Mouse (Mus musculus) layer of hippocampus, adult 18-20 months (tissue): ENCODE results near the gene Mlf2. TPM values are rescaled to one million over a fixed set of nuclear protein-coding genes. Genes with fewer than 3 reads are reported as not detected.

ENCODE experiments used
- DNase-seq, 2 experiments: peaks; one replicate each; pipeline ENCODE4 v3.0.0; 2022; ENCODE audit warnings: low spot score in 2 of 2
- total RNA-seq, 2 experiments: library from RNA; stranded (reverse); gene quantifications; 2 replicates each; pipeline ENCODE4 v1.2.3; 2021

The Mlf2 gene
- total RNA-seq, 2 experiments from 2014 or later, result 631 to 670 TPM

DNA sequence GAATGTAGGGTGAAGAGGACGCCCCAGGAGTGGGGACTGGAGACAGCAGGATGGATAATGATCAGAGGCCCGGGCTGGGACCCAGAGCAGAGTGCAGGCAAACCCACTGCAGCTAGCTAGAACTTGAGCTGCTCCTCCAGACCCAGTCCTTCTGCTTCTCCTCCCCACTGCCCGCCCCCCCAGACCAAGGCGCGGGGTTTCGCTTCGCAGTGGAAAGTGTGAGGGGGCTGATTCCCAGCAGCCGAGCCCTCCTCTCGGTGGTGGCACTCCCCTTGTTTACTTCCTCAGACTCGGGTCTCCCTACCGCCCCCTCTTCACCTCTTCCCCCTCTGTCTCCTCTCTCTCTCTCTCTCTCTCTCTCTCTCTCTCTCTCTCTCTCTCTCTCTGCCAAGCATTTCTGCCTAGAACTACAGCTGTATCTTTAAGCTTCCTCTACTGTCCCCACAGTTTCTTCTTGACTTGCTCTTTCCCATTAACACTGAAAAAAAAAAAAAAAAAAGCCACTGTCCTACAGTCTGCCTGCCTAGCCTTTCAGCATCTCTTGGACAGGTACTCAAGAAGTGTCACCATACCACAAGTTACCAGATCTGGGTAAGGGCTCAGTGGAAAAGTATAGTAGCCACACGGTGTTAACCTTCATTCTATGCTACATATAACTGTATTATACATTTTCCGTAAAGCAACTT, 19.5 kb upstream of the Mlf2 start, which contains the start of gene Lag3:
Gene Lag3 (minus strand): TSS at position 173 of the 686 bp plus-strand sequence.
- DNase-seq, result no peak

- no peak for DNase-seq
Observed at GRCm38 (mm10) chr6:124913214-124913613, 18.0 kb upstream of the Mlf2 start.

DNA sequence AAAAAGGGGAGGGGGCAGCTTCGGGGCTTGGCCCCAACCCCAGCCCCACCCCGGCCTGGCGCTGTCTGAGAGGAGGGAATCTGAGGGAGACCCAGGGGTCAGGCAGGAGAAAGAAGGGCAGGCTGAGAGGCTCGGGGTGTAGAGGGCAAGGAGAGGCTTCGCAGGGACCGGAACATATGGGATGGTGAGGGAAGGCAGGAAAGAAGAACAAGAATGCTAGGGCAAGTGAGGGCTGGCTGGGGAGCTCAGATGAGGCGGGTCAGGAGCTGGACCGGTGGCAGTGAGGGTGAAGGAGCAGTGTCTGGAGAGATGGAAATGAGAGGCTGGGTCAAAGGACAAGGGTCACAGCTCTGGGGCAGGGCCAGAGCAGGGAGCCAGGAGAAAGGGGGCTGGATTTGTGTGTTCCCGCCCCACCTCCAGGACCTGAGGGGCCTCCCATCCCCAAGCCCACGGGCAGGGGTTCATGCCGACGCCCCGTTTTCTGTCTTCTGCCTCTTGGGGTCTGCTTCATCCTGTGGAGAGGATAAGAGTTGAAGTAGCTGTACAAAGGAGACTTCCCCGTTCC, 17.4 kb upstream of the Mlf2 start:
- DNase-seq, result no peak

DNA sequence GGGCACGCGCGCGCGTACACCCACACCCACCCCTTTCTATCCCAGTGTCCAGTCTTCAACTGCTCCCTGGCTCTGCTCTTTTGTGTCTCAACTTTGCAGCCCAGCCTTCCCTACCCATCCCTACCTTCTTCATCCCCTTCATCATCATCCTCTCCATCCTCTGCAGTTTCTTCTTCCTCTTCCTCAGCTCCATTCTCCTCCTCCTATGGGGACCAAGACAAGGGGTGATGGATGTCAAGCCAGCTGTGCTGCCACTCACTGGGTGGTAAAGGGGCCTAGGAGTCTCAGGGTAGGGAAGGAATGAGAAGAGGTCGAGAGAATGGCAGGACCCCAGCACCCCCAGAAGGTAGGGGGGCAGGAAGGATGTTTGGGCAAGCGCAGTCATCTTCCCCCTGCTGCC, 16.7 kb upstream of the Mlf2 start:
- no peak for DNase-seq

DNA sequence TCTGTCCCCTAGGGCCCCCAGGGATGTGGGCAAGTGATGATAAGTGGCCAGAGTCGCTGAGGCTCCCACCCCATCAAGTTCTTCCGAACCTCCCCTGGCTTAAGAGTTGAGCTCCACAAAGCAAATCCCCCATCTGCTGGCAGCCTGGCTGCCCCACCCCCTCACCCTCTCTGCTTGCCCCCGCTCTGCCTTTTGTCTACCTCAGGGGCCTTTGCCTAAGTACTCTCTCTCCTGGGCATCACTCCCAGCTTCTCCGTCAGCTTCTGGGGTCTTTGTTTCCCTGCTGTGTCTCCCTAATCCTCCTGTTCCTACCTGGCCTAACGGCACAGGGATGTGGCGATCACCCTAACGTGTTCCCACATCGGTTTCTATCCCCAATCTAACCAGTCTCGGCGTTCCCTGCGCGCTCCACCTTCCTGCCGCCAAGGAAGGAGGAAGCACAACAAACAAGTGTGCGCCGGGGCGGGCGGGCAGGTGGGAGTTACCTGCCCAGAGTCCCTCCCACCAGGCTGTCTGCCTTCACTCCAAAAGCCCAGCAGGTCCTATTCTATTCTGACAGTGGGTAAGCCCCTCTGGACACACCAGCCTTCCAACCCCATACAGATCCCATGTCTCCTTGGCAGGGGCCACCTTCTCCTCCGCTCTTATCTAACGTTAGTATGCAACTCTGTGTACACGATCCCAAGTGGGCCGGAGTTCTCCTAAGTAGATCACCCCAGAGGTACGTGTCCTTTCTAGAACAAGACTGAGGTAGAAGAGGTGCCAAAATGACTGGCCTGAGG, 15.8 kb upstream of the Mlf2 start:
- DNase-seq, result peak in 1 of 2 experiments; percentile 36

DNA sequence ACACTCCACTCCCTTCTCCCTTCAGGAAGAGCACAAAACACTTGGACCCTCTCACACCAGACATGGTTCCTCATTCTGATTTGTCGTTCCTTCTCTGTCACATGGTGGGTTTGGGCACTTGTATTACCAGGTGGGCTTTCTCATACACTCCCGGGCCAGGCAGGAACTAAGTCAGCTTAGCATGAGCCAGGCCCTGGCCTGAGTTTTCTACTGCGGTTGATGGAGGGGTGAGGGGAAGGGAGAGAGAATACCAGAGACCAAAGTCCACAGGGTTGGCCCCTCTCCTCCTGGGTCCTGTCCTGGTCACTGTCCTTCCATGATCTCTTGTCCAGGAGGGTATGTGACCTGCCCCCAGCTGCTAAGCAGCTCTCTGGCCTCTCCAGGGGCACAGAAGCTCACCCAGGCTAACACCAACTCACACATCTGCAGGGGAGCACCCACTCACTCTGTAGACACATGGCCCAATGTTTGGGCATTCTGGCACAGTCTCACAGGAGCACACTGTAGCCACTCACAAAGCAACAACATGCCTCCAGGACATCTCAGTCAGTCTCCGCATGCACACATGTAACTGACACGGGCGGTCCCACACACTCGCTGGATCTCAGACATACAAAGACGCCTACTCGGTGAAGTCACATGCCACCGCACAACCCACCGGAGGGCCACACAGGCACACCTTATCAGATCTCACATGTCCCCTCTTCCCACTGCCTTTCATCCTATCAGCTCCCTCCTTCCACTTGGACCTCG, 15.1 kb upstream of the Mlf2 start:
- DNase-seq, result peak; percentile 58 to 77

- peak; percentile 78 to 91 for DNase-seq
Observed at GRCm38 (mm10) chr6:124916695-124917517, 14.3 kb upstream of the Mlf2 start.

- DNase-seq, result peak; percentile 93 to 95
Observed at GRCm38 (mm10) chr6:124917518-124918330, 13.5 kb upstream of the Mlf2 start.

DNA sequence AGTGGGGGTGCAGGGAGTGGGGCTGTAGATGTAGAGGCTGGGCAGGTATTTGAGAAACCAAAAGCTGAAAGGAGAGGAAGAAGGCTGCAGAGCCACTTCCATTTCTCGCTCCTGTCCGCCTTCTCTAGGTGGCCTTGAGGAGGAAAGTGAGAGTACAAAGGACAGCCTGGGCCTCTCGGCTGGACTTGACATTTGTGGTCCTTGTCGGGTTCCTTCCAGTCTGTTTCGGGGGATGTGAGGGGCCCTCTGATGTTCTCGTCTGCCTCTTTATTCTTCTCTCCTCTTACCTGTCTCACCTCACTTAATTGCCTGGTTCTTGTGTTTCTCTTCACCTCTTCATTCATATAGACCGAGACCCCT, 12.9 kb upstream of the Mlf2 start:
- DNase-seq, result no peak

DNA sequence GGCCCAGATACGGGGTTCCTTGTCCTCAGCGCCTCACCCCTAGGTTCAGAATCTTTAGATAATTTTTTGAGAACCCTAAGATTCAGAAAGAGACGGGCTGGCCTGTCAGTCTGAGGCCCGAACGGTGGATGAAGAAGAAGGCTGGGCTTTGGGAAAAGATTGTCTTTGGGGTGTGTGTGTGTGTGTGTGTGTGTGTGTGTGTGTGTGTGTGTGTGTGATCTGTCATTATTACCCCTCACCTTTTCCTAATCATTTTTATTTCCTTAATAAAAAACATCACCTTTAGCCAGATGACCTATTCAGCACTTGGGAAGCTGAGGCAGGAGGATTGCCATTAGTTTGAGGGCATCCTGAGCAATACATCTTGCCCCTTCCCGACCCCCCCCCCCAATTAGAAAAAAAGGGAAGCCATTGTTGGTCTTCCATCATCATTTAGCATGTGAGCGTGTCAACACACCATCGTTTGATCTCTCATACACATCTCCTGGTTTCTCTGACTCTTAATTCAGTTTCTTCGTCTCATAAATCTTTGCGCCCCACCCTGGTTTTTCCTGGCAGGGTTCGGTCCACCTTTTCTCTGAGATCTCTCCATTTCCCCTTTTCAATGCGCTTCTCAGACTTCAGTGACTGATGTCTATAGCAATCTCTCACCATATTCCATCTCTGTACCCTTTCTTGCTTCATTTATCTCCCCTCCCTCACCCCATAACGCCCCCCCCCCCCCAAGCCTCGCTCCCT, 12.1 kb upstream of the Mlf2 start:
- peak in 1 of 2 experiments; percentile 36 for DNase-seq

GRCm38 (mm10) chr6:124919695-124920317, 11.4 kb upstream of the Mlf2 start, which contains the start of gene Ptms:
Gene Ptms, minus strand, starts transcription at chr6:124920103.
- DNase-seq, result peak; percentile 90 to 95

GRCm38 (mm10) chr6:124920318-124921085, 10.7 kb upstream of the Mlf2 start:
- DNase-seq, result no peak

GRCm38 (mm10) chr6:124921539-124921938, 9.6 kb upstream of the Mlf2 start:
- DNase-seq, result no peak

- no peak for DNase-seq
Observed at GRCm38 (mm10) chr6:124925173-124925793, 5.9 kb upstream of the Mlf2 start.

DNA sequence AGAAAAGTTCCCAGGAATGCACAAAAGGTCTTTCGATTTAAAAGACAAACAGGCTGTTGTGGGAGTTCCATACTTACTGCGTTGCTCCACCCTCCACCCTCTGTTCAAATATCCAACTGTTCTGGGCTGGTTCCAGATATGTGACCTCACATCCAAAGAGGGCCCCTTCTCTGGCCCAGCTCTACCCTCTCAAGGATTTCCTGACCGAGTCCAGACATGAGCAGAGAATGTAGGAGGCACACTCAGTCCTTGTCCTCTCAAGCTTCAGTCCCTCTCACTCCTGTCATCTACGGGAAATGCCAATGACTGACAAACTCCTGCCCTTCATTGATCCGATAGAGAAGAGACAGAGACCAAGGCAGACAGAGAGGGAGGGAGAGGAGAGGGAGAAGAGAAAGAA, 5.2 kb upstream of the Mlf2 start:
- no peak for DNase-seq

- DNase-seq, result no peak
Observed at GRCm38 (mm10) chr6:124930231-124930630, 955 bp upstream of the Mlf2 start.
